Mouse (Mus musculus) embryonic fibroblast, embryonic 13.5 days (primary cell): Measurements from ENCODE around the gene Gata3.

Source experiments
- CTCF ChIP-seq: IDR thresholded peaks from 2 replicates; pipeline ENCODE4 v1.5.1; 2011; ENCODE audit warnings: mild to moderate bottlenecking, control low read depth, low read length, moderate library complexity, borderline replicate concordance; ENCODE audit not compliant: insufficient read depth
- POLR2A ChIP-seq: IDR thresholded peaks from 2 replicates; pipeline ENCODE4 v1.6.1; 2011; ENCODE audit warnings: low read depth, mild to moderate bottlenecking, control low read depth, low read length, moderate library complexity

- no peak for TF ChIP-seq POLR2A
- TF ChIP-seq CTCF, result no peak
These were observed 62.2 kb downstream of the Gata3 start for GRCm38 (mm10) chr2:9827624-9828023.
